Mouse (Mus musculus) MEL (cell line): ENCODE results near the gene Tbc1d14. TPM values are rescaled to one million over a fixed set of nuclear protein-coding genes. Genes with fewer than 3 reads are reported as not detected.

ENCODE experiments used
- DNase-seq: peaks from one replicate; pipeline ENCODE4 v3.0.0; 2011; ENCODE audit warnings: low read depth, low spot score
- H3K27ac ChIP-seq: 2 replicates; pipeline ENCODE4 v1.5.1; 2012; ENCODE audit warnings: low read depth, mild to moderate bottlenecking, control low read depth, low read length, moderate library complexity; ENCODE audit not compliant: control insufficient read depth
- H3K27me3 ChIP-seq, 2 experiments: fragments of 150-350 bp in 1 of 2; sonication (generic) in 1 of 2; 2 replicates each; pipeline ENCODE4 v1.6.1; 2012; ENCODE audit warnings: low read length in 2 of 2, mild to moderate bottlenecking in 2 of 2, improper control_type of control experiment in 1 of 2, moderate library complexity in 1 of 2; ENCODE audit not compliant: insufficient read depth in 2 of 2, control insufficient read depth in 1 of 2
- H3K36me3 ChIP-seq, 2 experiments: 2 replicates each; pipeline ENCODE4 v1.6.1; 2012 to 2014; ENCODE audit warnings: low read length in 2 of 2, improper control_type of control experiment in 1 of 2, inconsistent platforms in 1 of 2, mild to moderate bottlenecking in 1 of 2; ENCODE audit not compliant: insufficient read depth in 2 of 2, control insufficient read depth in 1 of 2
- H3K4me1 ChIP-seq, 2 experiments: fragments of 150-350 bp in 1 of 2; sonication (generic) in 1 of 2; 2 replicates each; pipeline ENCODE4 v1.6.1; 2012; ENCODE audit warnings: low read length in 2 of 2, improper control_type of control experiment in 1 of 2, mild to moderate bottlenecking in 1 of 2; ENCODE audit not compliant: insufficient read depth in 2 of 2, control insufficient read depth in 1 of 2
- H3K4me3 ChIP-seq, 2 experiments: fragments of 150-350 bp in 1 of 2; sonication (generic) in 1 of 2; 2 replicates each; pipeline ENCODE4 v1.5.1; 2012; ENCODE audit warnings: low read depth in 2 of 2, low read length in 2 of 2, mild to moderate bottlenecking in 2 of 2, moderate library complexity in 2 of 2, control low read depth in 1 of 2, improper control_type of control experiment in 1 of 2; ENCODE audit not compliant: control insufficient read depth in 1 of 2, insufficient read depth in 1 of 2
- H3K79me2 ChIP-seq: 2 replicates; pipeline ENCODE4 v1.6.1; 2012; ENCODE audit warnings: mild to moderate bottlenecking, low read length, moderate library complexity; ENCODE audit not compliant: control insufficient read depth, poor library complexity, insufficient read depth
- H3K9ac ChIP-seq: 2 replicates; pipeline ENCODE4 v1.6.1; 2012; ENCODE audit warnings: low read depth, mild to moderate bottlenecking, control low read depth, low read length, moderate library complexity; ENCODE audit not compliant: control insufficient read depth, poor library complexity, severe bottlenecking
- H3K9me3 ChIP-seq: fragments of 150-350 bp; sonication (generic); replicated peaks from 2 replicates; pipeline ENCODE4 v1.6.1; 2012; ENCODE audit warnings: mild to moderate bottlenecking, low read length, improper control_type of control experiment, moderate library complexity; ENCODE audit not compliant: insufficient read depth
- BHLHE40 ChIP-seq: IDR thresholded peaks from 2 replicates; pipeline ENCODE4 v1.6.1; 2012; ENCODE audit warnings: low read depth, mild to moderate bottlenecking, inconsistent platforms, low read length, improper control_type of control experiment, borderline replicate concordance
- CHD1 ChIP-seq: IDR thresholded peaks from 2 replicates; pipeline ENCODE4 v1.6.1; 2012; ENCODE audit warnings: low read depth, mild to moderate bottlenecking, inconsistent platforms, low read length, improper control_type of control experiment
- ELF1 ChIP-seq: IDR thresholded peaks from 2 replicates; pipeline ENCODE4 v1.6.1; 2014; ENCODE audit warnings: low read depth, mild to moderate bottlenecking, inconsistent platforms, low read length, improper control_type of control experiment, moderate library complexity
- JUND ChIP-seq: IDR thresholded peaks from 2 replicates; pipeline ENCODE4 v1.6.1; 2011; ENCODE audit warnings: low read depth, mild to moderate bottlenecking, improper control_type of control experiment, low read length
- MYB ChIP-seq: IDR thresholded peaks from 2 replicates; pipeline ENCODE4 v1.6.1; 2011; ENCODE audit warnings: mild to moderate bottlenecking, low read depth, low read length, improper control_type of control experiment
- MYC ChIP-seq: IDR thresholded peaks from 2 replicates; pipeline ENCODE4 v1.6.1; 2011; ENCODE audit warnings: low read depth, mild to moderate bottlenecking, low read length, improper control_type of control experiment, moderate library complexity
- NELFE ChIP-seq: IDR thresholded peaks from 2 replicates; pipeline ENCODE4 v1.6.1; 2011; ENCODE audit warnings: low read depth, low read length, improper control_type of control experiment
- RCOR1 ChIP-seq: IDR thresholded peaks from 2 replicates; pipeline ENCODE4 v1.6.1; 2012; ENCODE audit warnings: low read depth, mild to moderate bottlenecking, inconsistent platforms, low read length, improper control_type of control experiment
- TBP ChIP-seq: IDR thresholded peaks from 2 replicates; pipeline ENCODE4 v1.8.0; 2011; ENCODE audit warnings: low read depth, low read length, improper control_type of control experiment
- USF2 ChIP-seq, 2 experiments: IDR thresholded peaks; 2 replicates each; pipeline ENCODE4 v1.6.1; 2011 to 2012; ENCODE audit warnings: improper control_type of control experiment in 2 of 2, low read length in 2 of 2, borderline replicate concordance in 1 of 2, inconsistent platforms in 1 of 2, low read depth in 1 of 2, mild to moderate bottlenecking in 1 of 2; ENCODE audit not compliant: insufficient read depth in 1 of 2
- ZKSCAN1 ChIP-seq: IDR thresholded peaks from 2 replicates; pipeline ENCODE4 v1.6.1; 2012; ENCODE audit warnings: low read depth, mild to moderate bottlenecking, inconsistent platforms, low read length, improper control_type of control experiment, moderate library complexity
- polyA plus RNA-seq, 2 experiments: library from polyadenylated mRNA; stranded (reverse) in 1 of 2; unstranded in 1 of 2; fragments of >175 nt in 1 of 2; fragments of >200 nt in 1 of 2; gene quantifications; 2 replicates each; pipeline versions ENCODE4 v1.2.1 to v1.2.4; 2012; ENCODE audit warnings: low replicate concordance in 2 of 2, low read depth in 1 of 2; ENCODE audit not compliant: insufficient read length in 2 of 2, insufficient read depth in 1 of 2, missing spikeins in 1 of 2
- total RNA-seq: library from RNA; depleted of rRNA; stranded (reverse); fragments of 300-350 nt; gene quantifications from 2 replicates; pipeline ENCODE4 v1.2.3, GENCODE M21; 2012

Gene Tbc1d14
- total and polyA plus RNA-seq, 3 experiments, result 7.3 to 35.6 TPM; not detected in 1

DNA sequence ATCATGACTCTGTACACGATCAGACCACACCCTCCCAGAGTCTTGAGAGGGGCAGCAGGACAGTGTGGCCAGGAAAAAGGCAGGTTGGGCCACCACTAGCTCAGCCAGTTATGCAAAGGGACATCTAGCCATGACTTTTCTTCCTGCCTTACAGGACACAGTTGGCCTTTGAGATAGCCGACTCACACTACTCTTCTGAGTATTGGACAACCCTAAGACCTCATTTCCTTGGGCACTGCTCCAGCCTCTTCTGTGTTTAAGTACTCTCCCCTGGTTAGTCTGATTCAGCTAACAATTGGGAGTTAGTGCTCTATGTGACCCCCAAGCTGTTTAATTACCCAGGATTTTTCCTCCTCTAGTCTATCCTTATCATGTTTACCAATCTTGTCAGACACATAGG, 113.3 kb downstream of the Tbc1d14 start:
- H3K36me3 ChIP-seq, result peaks cover 3 to 23% of the 10 kb centered on the region in 2 experiments; a peak in 3 of 4 replicates

DNA sequence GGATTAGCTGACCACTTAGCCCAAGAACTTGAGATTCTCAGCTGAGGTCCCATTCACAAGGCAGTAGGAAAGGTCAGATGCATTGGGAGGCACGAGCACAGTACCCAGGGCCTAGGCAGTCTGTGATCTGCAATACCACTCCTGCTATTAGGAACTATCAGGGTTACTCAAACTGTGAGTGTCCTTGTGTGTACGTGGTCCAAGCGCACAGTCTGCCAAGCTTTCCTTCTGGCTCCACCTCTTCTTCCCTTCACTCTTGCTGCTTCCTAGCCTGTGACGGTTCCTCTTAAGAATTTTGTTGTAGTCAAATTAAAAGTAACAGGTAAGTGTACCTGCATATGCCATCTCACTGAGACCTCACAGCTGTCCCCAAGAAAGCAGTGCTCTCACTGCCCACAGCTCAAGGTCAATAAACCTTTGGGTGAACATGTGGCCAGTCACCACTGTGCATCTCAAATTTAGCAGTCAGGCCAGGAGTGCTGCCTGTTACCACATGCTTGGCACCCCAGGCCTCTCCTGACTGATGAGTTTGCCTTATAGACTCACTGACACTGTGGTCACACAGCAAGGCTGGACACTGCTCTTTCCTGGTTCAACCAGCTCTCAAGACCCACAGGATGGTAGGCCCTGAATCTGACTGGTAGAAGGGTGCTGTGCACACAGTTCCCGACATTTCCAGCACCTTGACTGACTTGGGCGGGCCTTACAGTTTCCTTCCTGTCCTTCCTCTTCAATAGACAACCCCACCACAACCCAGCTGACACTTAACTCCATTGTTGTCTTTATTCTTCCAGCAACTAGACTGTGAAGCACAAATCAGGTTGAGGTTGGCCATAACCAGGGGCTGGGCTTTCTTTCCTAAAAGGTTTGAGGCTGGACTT, 114.3 kb downstream of the Tbc1d14 start:
- DNase-seq, result no peak
- Histone ChIP-seq H3K4me3 (no peak overlapping the region), H3K27ac (no peak overlapping the region), H3K27me3 (no peaks in the 10 kb centered on the region), H3K9me3 (no peaks in the 10 kb centered on the region), H3K9ac (no peak overlapping the region), H3K79me2 (peaks cover 57% of the 10 kb centered on the region), H3K4me1 (peaks cover 14 to 24% of the 10 kb centered on the region in 2 experiments), H3K36me3 (peaks cover 3 to 23% of the 10 kb centered on the region in 2 experiments)
- no peak for TF ChIP-seq ELF1
- TF ChIP-seq USF2 (IDR thresholded peaks at IDR 0.05; ENCODE audit: borderline replicate concordance in 1 of 2, insufficient read depth in 1 of 2, low read depth in 1 of 2, low read length in 2 of 2), result no peak
- TF ChIP-seq MYC, result no peak
- TF ChIP-seq JUND, result no peak
- no peak for TF ChIP-seq NELFE
- TF ChIP-seq BHLHE40, result no peak

More for the DNA sequence above, 113.3 kb downstream of the Tbc1d14 start:
- Histone ChIP-seq H3K27ac (no peak overlapping the region), H3K27me3 (no peaks in the 10 kb centered on the region), H3K79me2 (peaks cover 58% of the 10 kb centered on the region), H3K4me3 (no peak overlapping the region), H3K9me3 (no peaks in the 10 kb centered on the region), H3K4me1 (peaks cover 14 to 24% of the 10 kb centered on the region in 2 experiments), H3K9ac (no peak overlapping the region)
- no peak for DNase-seq
- TF ChIP-seq ZKSCAN1, result no peak

DNA sequence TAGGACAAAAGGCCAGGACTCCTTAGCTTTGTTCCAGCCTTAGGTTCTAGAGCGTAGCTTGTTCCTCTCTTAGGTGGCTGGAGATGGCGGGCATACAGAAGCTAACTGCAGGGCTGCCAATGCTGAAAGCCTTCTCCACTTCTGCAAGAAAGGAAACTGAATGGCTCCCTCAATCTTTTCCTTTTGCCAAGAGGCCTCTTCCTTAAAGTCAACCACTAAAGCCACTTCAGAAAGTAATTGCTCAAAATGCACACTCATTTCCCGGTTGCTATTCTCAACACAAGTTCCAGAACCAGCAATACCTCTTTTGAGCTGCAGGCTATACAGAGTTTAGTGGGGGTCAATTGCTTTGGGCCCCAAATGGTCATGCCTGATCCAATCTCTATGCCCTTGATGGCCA, 115.6 kb downstream of the Tbc1d14 start:
- no peaks in the 10 kb centered on the region for H3K9me3 ChIP-seq
- H3K4me3 ChIP-seq, result no peak overlapping the region
- H3K9ac ChIP-seq, result no peak overlapping the region
- H3K36me3 ChIP-seq, result peaks cover 12 to 17% of the 10 kb centered on the region in 2 experiments
- DNase-seq, result no peak
- H3K4me1 ChIP-seq, result peaks cover 11 to 16% of the 10 kb centered on the region in 2 experiments
- TF ChIP-seq CHD1, result no peak
- TF ChIP-seq TBP, result no peak
- no peak for TF ChIP-seq MYB
- no peak for TF ChIP-seq JUND
- TF ChIP-seq RCOR1, result no peak
- peaks cover 44% of the 10 kb centered on the region for H3K79me2 ChIP-seq
- H3K27me3 ChIP-seq, result no peaks in the 10 kb centered on the region
- H3K27ac ChIP-seq, result no peak overlapping the region
